Mouse (Mus musculus) myocyte (in vitro differentiated cells): Measurements from ENCODE around the gene Kcnb1.

ENCODE experiments used
- CEBPB ChIP-seq: IDR thresholded peaks from 2 replicates; pipeline ENCODE4 v1.6.1; 2011; ENCODE audit warnings: mild to moderate bottlenecking, moderate library complexity; ENCODE audit not compliant: poor library complexity, insufficient read depth, severe bottlenecking
- E2F4 ChIP-seq: IDR thresholded peaks from one replicate; pipeline ENCODE4 v1.6.1; 2011; ENCODE audit warnings: mild to moderate bottlenecking, control low read depth, moderate library complexity; ENCODE audit not compliant: insufficient read depth
- MAX ChIP-seq: IDR thresholded peaks from one replicate; pipeline ENCODE4 v1.6.1; 2011; ENCODE audit warnings: low read depth, mild to moderate bottlenecking, control low read depth
- MYOD1 ChIP-seq, 3 experiments: IDR thresholded peaks; one replicate each; pipeline ENCODE4 v1.6.1; 2011; ENCODE audit warnings: control low read depth in 2 of 3, low read depth in 2 of 3, mild to moderate bottlenecking in 2 of 3, moderate library complexity in 1 of 3; ENCODE audit not compliant: insufficient read length in 2 of 3, control insufficient read depth in 1 of 3
- MYOG ChIP-seq, 3 experiments: IDR thresholded peaks; one replicate each; pipeline ENCODE4 v1.6.1; 2011; ENCODE audit warnings: control low read depth in 2 of 3, low read depth in 2 of 3, mild to moderate bottlenecking in 2 of 3; ENCODE audit not compliant: insufficient read length in 2 of 3, control insufficient read depth in 1 of 3, insufficient read depth in 1 of 3
- POLR2A ChIP-seq: IDR thresholded peaks from one replicate; pipeline ENCODE4 v1.6.1; 2011; ENCODE audit warnings: low read depth, mild to moderate bottlenecking, control low read depth, moderate library complexity; ENCODE audit not compliant: insufficient read length
- POLR2AphosphoS2 ChIP-seq: IDR thresholded peaks from one replicate; pipeline ENCODE4 v1.6.1; 2011; ENCODE audit warnings: low read depth, control low read depth; ENCODE audit not compliant: insufficient read length
- REST ChIP-seq: IDR thresholded peaks from one replicate; pipeline ENCODE4 v1.6.1; 2011; ENCODE audit warnings: mild to moderate bottlenecking, control low read depth, moderate library complexity; ENCODE audit not compliant: insufficient read depth, insufficient read length
- SRF ChIP-seq: IDR thresholded peaks from one replicate; pipeline ENCODE4 v1.6.1; 2011; ENCODE audit warnings: low read depth; ENCODE audit not compliant: control insufficient read depth, insufficient read length
- TCF12 ChIP-seq: IDR thresholded peaks from one replicate; pipeline ENCODE4 v1.6.1; 2011; ENCODE audit warnings: mild to moderate bottlenecking, control low read depth; ENCODE audit not compliant: poor library complexity, insufficient read depth, severe bottlenecking
- USF1 ChIP-seq: IDR thresholded peaks from one replicate; pipeline ENCODE4 v1.6.1; 2011; ENCODE audit warnings: low read depth, mild to moderate bottlenecking, control low read depth, moderate library complexity

DNA sequence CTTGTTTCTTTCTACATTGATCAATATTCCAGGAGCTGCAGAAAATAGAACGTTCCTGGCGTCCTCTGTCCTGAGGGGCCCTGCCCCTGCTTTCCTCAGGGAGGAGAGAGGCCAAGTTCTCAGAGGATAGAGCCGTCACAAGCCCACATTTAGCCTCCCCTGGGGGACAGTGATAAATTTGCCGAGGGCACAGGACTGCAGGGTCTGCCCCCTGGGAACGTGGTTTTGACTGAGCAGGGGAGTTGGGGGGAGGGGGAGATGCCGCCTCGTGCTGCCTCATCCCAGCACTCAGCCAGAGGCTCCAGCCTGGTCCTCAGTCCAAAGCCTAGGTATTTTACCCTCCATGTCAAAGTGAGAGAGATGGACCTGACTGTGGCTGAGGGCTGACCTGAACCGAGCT, 57.9 kb downstream of the Kcnb1 start:
- TF ChIP-seq POLR2A (no peak), MAX (no peak), MYOG (IDR thresholded peaks at IDR 0.05; ENCODE audit: control insufficient read depth in 1 of 3, insufficient read depth in 1 of 3, insufficient read length in 2 of 3, low read depth in 2 of 3) (no peak), MYOD1 (IDR thresholded peaks at IDR 0.05; ENCODE audit: control insufficient read depth in 1 of 3, insufficient read length in 2 of 3, low read depth in 2 of 3) (no peak), E2F4 (no peak), TCF12 (no peak), CEBPB (no peak), REST (no peak), USF1 (no peak), SRF (no peak), POLR2AphosphoS2 (no peak)
